In the genomic region with DNA sequence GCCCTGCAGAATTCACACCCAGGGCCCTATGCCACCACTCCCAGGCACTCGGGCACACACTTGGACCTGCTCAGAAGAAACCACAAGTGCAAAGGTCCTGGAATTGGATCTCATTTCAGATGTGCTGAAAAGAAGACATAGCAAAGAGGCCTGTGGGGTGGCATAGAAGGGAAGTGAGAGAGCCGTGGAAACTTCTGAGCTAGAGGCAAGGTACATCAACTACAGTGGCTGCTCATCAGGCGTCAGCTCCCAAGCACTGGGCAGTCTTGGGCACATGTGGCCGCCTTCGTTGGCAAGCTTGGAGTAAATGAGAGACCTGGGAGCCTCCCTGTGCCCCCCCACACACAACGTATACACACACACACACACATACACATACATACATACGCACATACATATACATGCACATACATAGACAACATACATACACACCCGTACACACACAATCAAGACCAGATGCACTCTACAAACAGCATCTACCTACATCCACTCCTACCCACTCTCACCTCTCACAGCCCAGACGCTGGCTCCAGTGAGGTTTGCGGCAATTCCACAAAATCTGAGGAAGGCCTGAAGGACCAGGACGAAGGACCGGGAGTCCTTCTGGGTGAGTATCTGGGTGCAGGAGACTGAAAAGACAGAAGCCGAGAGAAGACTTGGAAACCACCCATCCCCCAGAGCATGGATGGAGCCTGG, we compare ENCODE assay signal across 8 mouse cellular contexts. TPM values are rescaled to one million over a fixed set of nuclear protein-coding genes. Genes with fewer than 3 reads are reported as not detected.
DNase-seq lines count a peak whose midpoint lies in the region; ATAC-seq and TF ChIP-seq lines count a peak whose summit lies in the region.

A gene (minus strand): TSS at position 631 of the 696 bp plus-strand sequence.

- ATAC-seq in forebrain, embryonic 14.5 days = no peak
- ATAC-seq in liver, embryonic 16.5 days (ENCODE audit: low read depth) = no peak

- H3K9ac ChIP-seq in ES-E14 (ENCODE audit: insufficient read depth, low read depth, low read length, poor library complexity, severe bottlenecking) = peak within 1 kb of the TSS; percentile 84
- H3K9ac ChIP-seq in forebrain, embryonic 14.5 days (ENCODE audit: low read length) = peak within 1 kb of the TSS; percentile 73
- H3K9ac ChIP-seq in liver, embryonic 16.5 days (ENCODE audit: low read depth, low read length) = peak within 1 kb of the TSS; percentile 79

- no peaks in the 10 kb centered on the region for H3K36me3 ChIP-seq in kidney, adult 2 months (ENCODE audit: control insufficient read depth, insufficient read depth, low read length)
- H3K36me3 ChIP-seq in ES-E14 (ENCODE audit: control insufficient read depth, insufficient read depth, low read length, poor library complexity, severe bottlenecking) = no peaks in the 10 kb centered on the region; the same call in 1 of the 2 replicates
- no peaks in the 10 kb centered on the region for H3K36me3 ChIP-seq in forebrain, embryonic 14.5 days (ENCODE audit: control insufficient read depth, insufficient read depth, low read length)
- H3K36me3 ChIP-seq in liver, embryonic 16.5 days (ENCODE audit: control insufficient read depth, insufficient read depth) = no peaks in the 10 kb centered on the region

- in situ Hi-C loops in ES-E14 (cut with MboI; ENCODE audit: low sequenced_read_pairs in 2 of 2, unreplicated experiment in 2 of 2) = no loop called here

- H3K4me2 ChIP-seq in forebrain, embryonic 14.5 days (ENCODE audit: low read length) = peak within 1 kb of the TSS; percentile 73
- H3K4me2 ChIP-seq in liver, embryonic 16.5 days (ENCODE audit: low read depth, low read length) = peak within 1 kb of the TSS; percentile 97

- peak within 1 kb of the TSS; percentile 58 for H3K4me3 ChIP-seq in kidney, adult 2 months (ENCODE audit: insufficient read depth, low read depth, low read length)
- peak within 1 kb of the TSS; percentile 66 for H3K4me3 ChIP-seq in ES-E14 (ENCODE audit: insufficient read depth in 1 of 2, low read depth in 1 of 2, low read length in 2 of 2, poor library complexity in 1 of 2, severe bottlenecking in 1 of 2)
- H3K4me3 ChIP-seq in forebrain, embryonic 14.5 days (ENCODE audit: low read depth, low read length) = peak within 1 kb of the TSS; percentile 39
- H3K4me3 ChIP-seq in liver, embryonic 16.5 days (ENCODE audit: low read depth, low read length) = peak within 1 kb of the TSS; percentile 67

- no peak for TF ChIP-seq CTCF in kidney, adult 2 months (conservative IDR thresholded peaks at IDR 0.05; ENCODE audit: insufficient read depth, insufficient read length, low read depth, low read length)

- H3K4me1 ChIP-seq in kidney, adult 2 months (ENCODE audit: control insufficient read depth, insufficient read depth, low read length) = no peaks in the 10 kb centered on the region
- peaks cover 0 to 8% of the 10 kb centered on the region in 2 experiments; a peak in 2 of 4 replicates for H3K4me1 ChIP-seq in ES-E14 (ENCODE audit: control insufficient read depth in 2 of 2, insufficient read depth in 2 of 2, low read length in 2 of 2, poor library complexity in 1 of 2)
- no peaks in the 10 kb centered on the region; the same call in 1 of the 2 replicates for H3K4me1 ChIP-seq in forebrain, embryonic 14.5 days (ENCODE audit: control insufficient read depth, insufficient read depth, low read length)
- peaks cover 21% of the 10 kb centered on the region for H3K4me1 ChIP-seq in liver, embryonic 16.5 days (ENCODE audit: control insufficient read depth, low read depth, low read length)

- peak within 1 kb of the TSS; percentile 87 for H3K27ac ChIP-seq in kidney, adult 2 months (ENCODE audit: insufficient read depth, low read depth, low read length)
- H3K27ac ChIP-seq in ES-E14 (ENCODE audit: insufficient read depth, low read depth, low read length, poor library complexity, severe bottlenecking) = peak within 1 kb of the TSS; percentile 68
- H3K27ac ChIP-seq in forebrain, embryonic 14.5 days (ENCODE audit: low read depth, low read length) = peak within 1 kb of the TSS; percentile 91
- peak within 1 kb of the TSS; percentile 93 for H3K27ac ChIP-seq in liver, embryonic 16.5 days (ENCODE audit: low read length)

- no peaks in the 10 kb centered on the region for H3K27me3 ChIP-seq in kidney, adult 2 months (replicated peaks; ENCODE audit: control insufficient read depth, insufficient read depth, low read length)
- H3K27me3 ChIP-seq in forebrain, embryonic 14.5 days (replicated peaks; ENCODE audit: control insufficient read depth, insufficient read depth, low read length) = no peaks in the 10 kb centered on the region
- no peaks in the 10 kb centered on the region for H3K27me3 ChIP-seq in liver, embryonic 16.5 days (ENCODE audit: control insufficient read depth, insufficient read depth, low read depth, low read length)

- WGBS in kidney, adult 2 months = 89% methylated on average over 13 of the region's 13 CpGs
- 93% methylated on average over 13 of the region's 13 CpGs for WGBS in forebrain, embryonic 14.5 days
- 79% methylated on average over 13 of the region's 13 CpGs for WGBS in liver, embryonic 16.5 days (ENCODE audit: insufficient replicate concordance)

- no peak for TF ChIP-seq POLR2A in kidney, adult 2 months (IDR thresholded peaks at IDR 0.05; ENCODE audit: low read depth, low read length)

- DNase-seq in kidney, adult 2 months = no peak
- no peak for DNase-seq in kidney, adult 9 months
- DNase-seq in ES-E14 (ENCODE audit: low read depth, low spot score) = no peak
- no peak for DNase-seq in forebrain, embryonic 14.5 days (ENCODE audit: low spot score)
- no peak for DNase-seq in embryo, embryonic 9.5 days (ENCODE audit: extremely low spot score)
- DNase-seq in right cerebral cortex, adult 2 months (ENCODE audit: low spot score in 2 of 2) = no peak
- no peak for DNase-seq in adrenal gland, adult 8-10 months

- no peaks in the 10 kb centered on the region for H3K9me3 ChIP-seq in ES-E14 (ENCODE audit: control insufficient read depth, insufficient read depth, low read depth, low read length)
- H3K9me3 ChIP-seq in forebrain, embryonic 14.5 days (replicated peaks; ENCODE audit: control insufficient read depth, low read length) = no peaks in the 10 kb centered on the region
- no peaks in the 10 kb centered on the region for H3K9me3 ChIP-seq in liver, embryonic 16.5 days (replicated peaks; ENCODE audit: control insufficient read depth, low read length)

TF ChIP-seq in ES-E14, 5 proteins besides CTCF, POLR2A, EP300 and RAD21:
- no peak for TF ChIP-seq CHD2 (IDR thresholded peaks at IDR 0.05; ENCODE audit: low read depth, low read length)
- TF ChIP-seq HCFC1 (IDR thresholded peaks at IDR 0.05; ENCODE audit: borderline replicate concordance, insufficient read depth, low read length) = no peak
- no peak for TF ChIP-seq ZNF384 (IDR thresholded peaks at IDR 0.05; ENCODE audit: low read depth, low read length)
- TF ChIP-seq ZC3H11A (IDR thresholded peaks at IDR 0.05; ENCODE audit: borderline replicate concordance, low read depth, low read length) = no peak
- TF ChIP-seq MAFK (IDR thresholded peaks at IDR 0.05; ENCODE audit: insufficient read depth, low read depth, low read length) = no peak
TF ChIP-seq in ES-E14: peak in this region for 0.

RNA-seq across cellular contexts. Expression of the gene that starts here (rescaled TPM):
- polyA plus RNA-seq in kidney, adult 2 months (2012; rRNA removed) = 3.6 and 4.0 TPM in 2 replicates
- 4.1 and 4.4 TPM in 2 replicates for total RNA-seq in ES-E14 (2012; rRNA removed)
- 15.5 TPM in 2 replicates for polyA plus RNA-seq in forebrain, embryonic 14.5 days (2014; fragmentation: Nextera tagmentation; extraction: Ambion mirVana)
- 8.8 and 10.0 TPM in 2 replicates for polyA plus RNA-seq in liver, embryonic 16.5 days (2015; fragmentation: Nextera tagmentation; extraction: Ambion mirVana)
- 1 to 10 TPM; 2.7 to 4.8 (median 3.2) TPM for total RNA-seq in adrenal gland, adult 8-10 months (2022)
